Mouse (Mus musculus) kidney, postnatal 10 days (tissue): ENCODE data around the gene Rassf10.
A peak's percentile ranks its signal among the peaks of the same experiment; 100 is the strongest.

ENCODE experiments used
- DNase-seq: peaks from one replicate; pipeline ENCODE4 v3.0.0; 2021; ENCODE audit warnings: mixed read lengths

The Rassf10 gene

DNA sequence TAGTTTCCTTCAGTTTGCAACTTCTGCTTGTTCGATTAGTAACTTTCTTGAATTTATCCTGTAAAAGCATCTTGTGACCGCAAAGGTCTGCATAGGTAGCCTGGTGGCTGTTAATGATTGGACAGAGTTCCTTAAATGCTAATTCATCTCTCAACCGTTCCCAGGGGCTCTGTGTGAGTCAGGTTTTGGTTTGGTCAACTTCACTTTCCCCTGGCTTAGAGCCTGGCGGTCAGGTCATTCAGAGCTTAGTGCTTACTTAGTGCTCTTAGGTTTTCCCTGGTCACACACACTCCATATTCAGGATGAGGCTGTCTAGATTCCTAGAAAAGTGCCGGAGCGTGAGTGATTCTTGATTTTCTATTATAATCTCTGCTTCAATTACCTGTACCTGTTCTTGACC is 12.6 kb downstream of the Rassf10 start:
- DNase-seq = peak; percentile 55

DNA sequence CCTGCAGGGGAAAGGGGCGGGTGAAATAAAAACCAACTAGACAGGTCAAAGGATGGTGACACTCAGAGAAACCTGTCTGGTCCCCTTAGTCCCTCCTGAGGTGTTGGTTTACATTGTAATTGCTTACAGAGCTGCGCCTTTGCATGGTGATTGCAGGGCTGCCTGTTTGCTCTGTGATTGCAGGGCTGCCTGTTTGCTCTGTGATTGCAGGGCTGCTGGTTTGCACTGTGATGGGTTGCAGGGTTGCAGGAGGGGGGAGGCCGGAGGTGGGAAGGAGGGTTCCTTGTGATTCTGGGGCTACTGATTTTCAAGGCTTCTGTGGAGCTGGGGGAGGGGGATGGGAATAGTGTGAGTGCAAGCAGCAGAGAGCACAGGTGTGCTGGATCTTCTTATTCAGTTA is 13.0 kb downstream of the Rassf10 start:
- DNase-seq = no peak

- DNase-seq = no peak
These were observed 29.6 kb downstream of the Rassf10 start for GRCm38 (mm10) chr7:112983316-112983715.

DNA sequence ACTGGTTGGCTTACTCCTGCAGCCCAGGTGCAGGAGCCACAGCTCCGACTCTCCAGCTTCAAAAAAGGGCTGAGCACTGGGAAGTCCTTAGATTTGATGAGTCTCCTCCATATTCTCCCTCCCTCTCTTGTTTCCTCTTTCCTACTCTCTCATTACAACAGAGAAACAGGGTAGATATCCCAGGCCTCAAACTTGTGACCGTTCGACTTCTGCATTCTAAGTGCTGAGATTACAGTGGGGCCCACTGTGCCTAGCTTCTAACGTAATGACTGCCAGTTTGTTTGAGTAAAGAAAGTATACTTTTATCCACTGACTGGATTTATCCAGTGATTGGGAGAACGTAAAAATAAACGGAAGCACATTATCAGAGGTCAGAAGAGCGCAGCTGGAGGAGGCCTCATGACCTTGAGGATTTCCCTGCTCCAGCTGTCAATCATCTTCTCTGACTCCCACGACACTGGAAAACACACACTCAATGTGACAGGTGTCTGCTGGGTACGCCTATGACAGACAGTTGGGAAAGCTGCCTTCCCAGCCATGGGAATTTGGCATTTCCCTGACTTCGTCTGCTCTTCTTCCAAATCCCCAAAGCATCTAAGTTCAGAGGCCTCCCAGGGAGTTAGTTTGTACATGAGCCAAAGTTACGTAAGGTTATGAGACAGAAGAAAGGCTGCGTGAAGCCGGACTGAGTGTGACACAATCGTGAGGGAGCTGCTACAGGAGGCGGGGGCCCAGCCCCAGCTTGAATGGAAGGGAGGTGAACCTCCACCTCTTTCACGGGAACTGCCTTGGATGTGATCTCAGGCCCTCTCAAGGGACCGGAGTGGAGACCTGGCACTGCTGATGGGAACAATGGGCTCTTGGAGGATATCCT is 31.2 kb downstream of the Rassf10 start:
- DNase-seq = peak; percentile 11

DNA sequence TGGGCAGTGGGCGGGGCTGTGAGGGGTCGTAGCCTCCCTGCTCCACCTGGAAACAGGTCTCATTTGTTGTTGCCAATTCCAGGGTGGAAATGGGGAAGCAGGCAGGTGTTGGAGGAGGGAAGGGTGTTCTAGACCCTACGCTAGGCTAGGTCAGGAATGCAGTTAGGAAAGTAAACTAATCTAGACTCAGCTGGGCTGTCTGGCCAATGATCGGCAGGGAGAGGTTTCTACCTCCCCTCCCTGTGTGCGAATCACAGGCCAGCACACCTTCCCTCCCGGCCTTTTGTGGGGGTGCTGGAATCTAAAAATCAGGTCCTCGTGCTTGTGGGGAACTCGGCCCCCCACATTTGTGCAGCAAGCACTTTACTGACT is 31.8 kb downstream of the Rassf10 start:
- no peak for DNase-seq

DNA sequence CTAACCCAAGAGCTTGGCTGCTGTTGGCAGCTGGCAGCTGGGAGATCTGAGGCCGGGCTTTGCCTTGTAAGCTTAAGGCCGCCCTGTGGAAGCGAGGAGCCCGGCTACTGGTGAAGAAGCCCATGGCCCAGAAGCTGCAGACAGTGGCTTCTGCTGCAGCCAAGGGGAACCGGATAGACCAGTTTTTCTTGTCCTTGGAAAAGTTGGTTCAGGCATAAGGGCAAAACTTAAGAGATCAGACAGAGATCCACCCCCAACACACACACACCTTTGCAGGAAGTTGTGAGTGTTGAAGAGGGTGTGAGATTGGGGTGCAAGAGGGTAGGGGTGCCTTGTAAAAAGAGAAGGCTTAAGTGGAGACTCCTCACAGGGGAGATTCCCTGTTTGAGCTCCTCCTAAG is 39.2 kb downstream of the Rassf10 start:
- no peak for DNase-seq

- DNase-seq = no peak
These were observed 49.9 kb downstream of the Rassf10 start for GRCm38 (mm10) chr7:113003565-113004255.

DNA sequence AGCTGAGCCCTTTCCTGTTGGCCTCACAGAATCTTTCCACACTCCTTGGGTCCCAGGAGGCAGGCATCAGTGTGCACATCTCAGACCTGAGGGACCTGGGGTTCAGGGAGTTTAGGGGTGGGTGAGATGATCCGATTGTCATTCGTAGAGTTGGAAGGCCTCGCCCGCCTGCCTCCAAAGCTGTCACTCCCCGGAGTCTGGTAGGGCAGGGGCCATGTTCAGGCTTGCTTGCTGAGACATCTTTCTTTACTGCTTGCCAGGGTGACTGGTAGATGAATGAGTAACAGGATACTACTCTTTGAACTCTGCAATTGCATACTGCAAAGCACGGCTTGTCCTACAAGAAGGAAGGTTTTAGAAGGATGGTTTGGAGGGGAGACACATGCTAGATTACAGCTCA is 52.0 kb downstream of the Rassf10 start:
- DNase-seq = peak; percentile 30
